Mouse (Mus musculus): Measurements from ENCODE around the gene Tbcel. TPM values are rescaled to one million over a fixed set of nuclear protein-coding genes. Genes with fewer than 3 reads are reported as not detected.

Gene Tbcel
- total and polyA plus RNA-seq, 3 experiments: 7.6 to 20.0 (median 18.2) TPM

GRCm38 (mm10) chr9:42462585-42463219 is 44.9 kb downstream of the Tbcel start:
- WGBS: 88% methylated on average over 7 of the region's 7 CpGs
- no peaks in the 10 kb centered on the region; the same call in 1 of the 2 replicates for H3K36me3 ChIP-seq (ENCODE audit: control insufficient read depth, insufficient read depth, low read length)
- no peak overlapping the region for H3K27ac ChIP-seq
- H3K4me3 ChIP-seq: no peak overlapping the region
- H3K27me3 ChIP-seq (ENCODE audit: control insufficient read depth, insufficient read depth, low read length): no peaks in the 10 kb centered on the region
- intact Hi-C loops (cut with DNase I): no loop called here
- H3K79me2 ChIP-seq (replicated peaks; ENCODE audit: control insufficient read depth, insufficient read depth, low read length): peaks cover 5% of the 10 kb centered on the region
- H3K4me1 ChIP-seq (ENCODE audit: control insufficient read depth, insufficient read depth, low read length): peaks cover 17% of the 10 kb centered on the region
- DNase-seq: no peak
- H3K9ac ChIP-seq (ENCODE audit: low read depth, low read length): no peak overlapping the region
- no peak for TF ChIP-seq CTCF (IDR thresholded peaks at IDR 0.05)
- no peak for TF ChIP-seq POLR2A (IDR thresholded peaks at IDR 0.05; ENCODE audit: insufficient read depth, low read depth, low read length)
- no peak for TF ChIP-seq EP300 (IDR thresholded peaks at IDR 0.05; ENCODE audit: insufficient read depth, low read depth, low read length)

GRCm38 (mm10) chr9:42461390-42462108 is 46.1 kb downstream of the Tbcel start:
- Histone ChIP-seq H3K9ac (ENCODE audit: low read depth, low read length) (no peak overlapping the region), H3K4me3 (no peak overlapping the region), H3K27ac (no peak overlapping the region; the same call in 1 of the 2 replicates), H3K27me3 (ENCODE audit: control insufficient read depth, insufficient read depth, low read length) (no peaks in the 10 kb centered on the region), H3K36me3 (ENCODE audit: control insufficient read depth, insufficient read depth, low read length) (no peaks in the 10 kb centered on the region; the same call in 1 of the 2 replicates), H3K4me1 (ENCODE audit: control insufficient read depth, insufficient read depth, low read length) (peaks cover 17% of the 10 kb centered on the region), H3K79me2 (replicated peaks; ENCODE audit: control insufficient read depth, insufficient read depth, low read length) (peaks cover 3% of the 10 kb centered on the region; the same call in 1 of the 2 replicates)
- no peak for DNase-seq
- intact Hi-C loops (cut with DNase I): loop anchor here (2.0 kb wide), 1 partner anchor 45 kb away; no protein-coding TSS in a partner anchor
- 16% methylated on average over 11 of the region's 11 CpGs for WGBS
- TF ChIP-seq EP300 (IDR thresholded peaks at IDR 0.05; ENCODE audit: insufficient read depth, low read depth, low read length) (no peak), POLR2A (IDR thresholded peaks at IDR 0.05; ENCODE audit: insufficient read depth, low read depth, low read length) (no peak), CTCF (IDR thresholded peaks at IDR 0.05) (no peak)

- Histone ChIP-seq H3K4me3 (no peak overlapping the region), H3K9ac (ENCODE audit: low read depth, low read length) (no peak overlapping the region), H3K4me1 (ENCODE audit: control insufficient read depth, insufficient read depth, low read length) (peaks cover 13% of the 10 kb centered on the region), H3K27me3 (ENCODE audit: control insufficient read depth, insufficient read depth, low read length) (no peaks in the 10 kb centered on the region), H3K27ac (no peak overlapping the region), H3K36me3 (ENCODE audit: control insufficient read depth, insufficient read depth, low read length) (no peaks in the 10 kb centered on the region; the same call in 1 of the 2 replicates), H3K79me2 (replicated peaks; ENCODE audit: control insufficient read depth, insufficient read depth, low read length) (peaks cover 3% of the 10 kb centered on the region; the same call in 1 of the 2 replicates)
- 92% methylated on average over 10 of the region's 10 CpGs for WGBS
- intact Hi-C loops (cut with DNase I): loop anchor here (2.0 kb wide), 1 partner anchor 44 kb away; no protein-coding TSS in a partner anchor
- TF ChIP-seq EP300 (IDR thresholded peaks at IDR 0.05; ENCODE audit: insufficient read depth, low read depth, low read length) (no peak), CTCF (IDR thresholded peaks at IDR 0.05) (no peak), POLR2A (IDR thresholded peaks at IDR 0.05; ENCODE audit: insufficient read depth, low read depth, low read length) (no peak)
- DNase-seq: no peak
Measured at GRCm38 (mm10) chr9:42460353-42460752, 47.3 kb downstream of the Tbcel start.

GRCm38 (mm10) chr9:42459736-42460135 is 47.9 kb downstream of the Tbcel start:
- Histone ChIP-seq H3K27me3 (ENCODE audit: control insufficient read depth, insufficient read depth, low read length) (no peaks in the 10 kb centered on the region), H3K4me3 (no peak overlapping the region), H3K79me2 (replicated peaks; ENCODE audit: control insufficient read depth, insufficient read depth, low read length) (peaks cover 3% of the 10 kb centered on the region; the same call in 1 of the 2 replicates), H3K36me3 (ENCODE audit: control insufficient read depth, insufficient read depth, low read length) (no peaks in the 10 kb centered on the region; the same call in 1 of the 2 replicates), H3K9ac (ENCODE audit: low read depth, low read length) (no peak overlapping the region), H3K4me1 (ENCODE audit: control insufficient read depth, insufficient read depth, low read length) (peaks cover 13% of the 10 kb centered on the region), H3K27ac (no peak overlapping the region)
- DNase-seq: no peak
- TF ChIP-seq EP300 (IDR thresholded peaks at IDR 0.05; ENCODE audit: insufficient read depth, low read depth, low read length) (no peak), CTCF (IDR thresholded peaks at IDR 0.05) (no peak), POLR2A (IDR thresholded peaks at IDR 0.05; ENCODE audit: insufficient read depth, low read depth, low read length) (no peak)
- intact Hi-C loops (cut with DNase I): loop anchor here (2.0 kb wide), 1 partner anchor 43 kb away; no protein-coding TSS in a partner anchor
- 69% methylated on average over 6 of the region's 6 CpGs for WGBS

GRCm38 (mm10) chr9:42458741-42459515 is 48.7 kb downstream of the Tbcel start:
- no peak overlapping the region for H3K4me3 ChIP-seq
- 70% methylated on average over 9 of the region's 9 CpGs for WGBS
- intact Hi-C loops (cut with DNase I): no loop called here
- H3K79me2 ChIP-seq (replicated peaks; ENCODE audit: control insufficient read depth, insufficient read depth, low read length): peaks cover 3% of the 10 kb centered on the region; the same call in 1 of the 2 replicates
- no peak overlapping the region for H3K9ac ChIP-seq (ENCODE audit: low read depth, low read length)
- no peak for DNase-seq
- H3K36me3 ChIP-seq (ENCODE audit: control insufficient read depth, insufficient read depth, low read length): no peaks in the 10 kb centered on the region; the same call in 1 of the 2 replicates
- H3K27me3 ChIP-seq (ENCODE audit: control insufficient read depth, insufficient read depth, low read length): no peaks in the 10 kb centered on the region
- peaks cover 11% of the 10 kb centered on the region for H3K4me1 ChIP-seq (ENCODE audit: control insufficient read depth, insufficient read depth, low read length)
- TF ChIP-seq EP300 (IDR thresholded peaks at IDR 0.05; ENCODE audit: insufficient read depth, low read depth, low read length) (no peak), POLR2A (IDR thresholded peaks at IDR 0.05; ENCODE audit: insufficient read depth, low read depth, low read length) (no peak), CTCF (IDR thresholded peaks at IDR 0.05) (no peak)
- no peak overlapping the region for H3K27ac ChIP-seq
